Mouse (Mus musculus) hematopoietic stem cell, adult 5-6 weeks (primary cell): ENCODE measurements at regions not wholly inside any gene's neighbourhood (a gene's known extent, or its start where the extent isn't known, plus 50 kb on each side); places are given as distances from the start of the nearest gene placed in this dataset.

ENCODE experiments used
- ATAC-seq, 2 experiments: fragments of 125-278 bp in 1 of 2; replicated peaks in 1 of 2; 2 replicates each; pipeline ENCODE4 v1.8.0; 2016 to 2017; ENCODE audit warnings: inconsistent platforms in 2 of 2, mild to moderate bottlenecking in 2 of 2, moderate number of reproducible peaks in 2 of 2, low read depth in 1 of 2, moderate TSS enrichment in 1 of 2; ENCODE audit not compliant: low FRiP score in 2 of 2, poor library complexity in 2 of 2, severe bottlenecking in 2 of 2, insufficient read depth in 1 of 2, low TSS enrichment in 1 of 2

- ATAC-seq: no peak
Measured at GRCm38 (mm10) chr10:66912440-66912839, 183.5 kb upstream of the Jmjd1c start.

- ATAC-seq: no peak
Measured at GRCm38 (mm10) chr10:66913187-66913586, 182.7 kb upstream of the Jmjd1c start.

GRCm38 (mm10) chr10:66913627-66914026, 182.3 kb upstream of the Jmjd1c start:
- no peak for ATAC-seq

- ATAC-seq: no peak
Measured at GRCm38 (mm10) chr10:66914288-66914975, 181.5 kb upstream of the Jmjd1c start.

GRCm38 (mm10) chr10:66915801-66916200, 180.1 kb upstream of the Jmjd1c start:
- ATAC-seq: no peak

GRCm38 (mm10) chr10:66917725-66918124, 178.2 kb upstream of the Jmjd1c start:
- ATAC-seq: no peak

- no peak for ATAC-seq
Measured at GRCm38 (mm10) chr10:66918713-66919112, 177.2 kb upstream of the Jmjd1c start.

- ATAC-seq: peak; percentile 29 to 40; a peak in 1 of 4 replicates
Measured at GRCm38 (mm10) chr10:66919953-66920760, 175.8 kb upstream of the Jmjd1c start.

GRCm38 (mm10) chr10:66920761-66921684, 174.9 kb upstream of the Jmjd1c start:
- peak; percentile 69 to 77 for ATAC-seq

GRCm38 (mm10) chr10:66921776-66922175, 174.1 kb upstream of the Jmjd1c start:
- ATAC-seq: no peak

GRCm38 (mm10) chr10:66922314-66922713, 173.6 kb upstream of the Jmjd1c start:
- ATAC-seq: no peak

- no peak for ATAC-seq
Measured at GRCm38 (mm10) chr10:66923947-66924346, 172.0 kb upstream of the Jmjd1c start.

GRCm38 (mm10) chr10:66924418-66924817, 171.5 kb upstream of the Jmjd1c start:
- no peak for ATAC-seq

GRCm38 (mm10) chr10:66925553-66926127, 170.3 kb upstream of the Jmjd1c start:
- ATAC-seq: no peak

GRCm38 (mm10) chr10:66927651-66928050, 168.3 kb upstream of the Jmjd1c start:
- no peak for ATAC-seq

GRCm38 (mm10) chr10:66928211-66928990, 167.5 kb upstream of the Jmjd1c start:
- ATAC-seq: no peak

GRCm38 (mm10) chr10:66930563-66930962, 165.4 kb upstream of the Jmjd1c start:
- ATAC-seq: peak; percentile 70 to 75
